Mouse (Mus musculus): ENCODE measurements at regions not wholly inside any gene's neighbourhood (a gene's known extent, or its start where the extent isn't known, plus 50 kb on each side); places are given as distances from the start of the nearest gene placed in this dataset.

DNA sequence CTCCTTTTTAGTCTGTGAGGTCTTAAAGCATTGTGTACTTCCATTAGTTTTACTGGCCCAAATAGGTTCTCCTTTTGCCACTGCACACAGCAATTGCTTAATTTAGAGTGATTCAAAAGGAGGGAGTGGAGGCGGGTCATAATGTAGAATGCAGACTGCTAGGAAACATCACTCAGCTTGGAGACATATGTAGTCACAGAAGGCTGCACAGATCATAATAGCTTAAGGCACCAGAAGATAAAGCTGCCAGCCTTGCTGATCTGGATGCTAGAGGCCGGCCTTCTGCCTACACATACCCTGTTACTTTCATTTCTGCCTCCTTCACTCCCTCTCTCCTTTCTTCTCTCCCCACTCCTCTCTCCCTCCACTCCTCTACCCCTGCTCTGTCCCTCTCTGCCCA lies 508.2 kb downstream of the Gm16223 start:
- no peak overlapping the region for H3K4me3 ChIP-seq (ENCODE audit: low read depth, low read length)
- no peaks in the 10 kb centered on the region for H3K27me3 ChIP-seq (ENCODE audit: insufficient read depth, low read length)
- no peak for TF ChIP-seq CTCF (IDR thresholded peaks at IDR 0.05; ENCODE audit: low read depth)
- no peak for TF ChIP-seq EP300 (IDR thresholded peaks at IDR 0.05; ENCODE audit: low read depth)
- no peak overlapping the region for H3K4me2 ChIP-seq (ENCODE audit: low read depth, low read length)
- ATAC-seq (no peak), DNase-seq (no peak)
- 78% methylated on average over 2 of the region's 2 CpGs for WGBS (ENCODE audit: insufficient replicate concordance)
- H3K4me1 ChIP-seq (ENCODE audit: insufficient read depth), result no peaks in the 10 kb centered on the region
- H3K9me3 ChIP-seq (ENCODE audit: low read length), result no peaks in the 10 kb centered on the region
- H3K9ac ChIP-seq (replicated peaks), result no peak overlapping the region
- no peak overlapping the region for H3K27ac ChIP-seq (ENCODE audit: low read depth)
- H3K36me3 ChIP-seq (replicated peaks; ENCODE audit: insufficient read depth, low read length), result no peaks in the 10 kb centered on the region

DNA sequence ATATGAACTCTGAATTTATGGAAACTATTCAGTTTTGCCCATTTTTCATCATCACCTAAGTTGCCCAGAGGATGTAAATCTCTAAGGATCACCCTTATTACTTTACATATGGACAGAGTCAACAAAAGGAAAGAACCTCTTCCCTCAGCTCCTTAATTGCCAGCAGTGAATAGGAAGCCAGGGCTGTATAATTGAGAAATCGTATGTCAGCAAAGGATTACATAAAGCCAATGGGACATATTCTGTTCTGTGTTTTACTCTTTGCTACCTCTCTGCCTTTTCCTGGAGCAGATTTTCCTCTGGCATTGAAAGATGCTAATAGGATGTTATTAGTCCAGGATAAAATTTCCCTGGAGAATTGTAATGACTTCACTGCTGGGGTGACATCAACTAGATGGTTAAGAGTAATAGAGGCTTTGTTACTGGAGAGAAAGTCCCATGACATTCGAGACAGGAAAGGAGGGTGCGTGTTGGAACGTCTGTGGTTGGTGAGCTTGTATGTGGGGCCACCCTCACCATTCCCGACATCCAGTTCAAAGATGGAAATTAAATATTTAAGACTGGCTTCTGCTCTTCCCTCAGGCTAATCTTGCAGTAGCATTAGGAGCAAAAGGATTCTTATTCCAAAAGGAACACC lies 510.6 kb downstream of the Gm16223 start:
- Histone ChIP-seq H3K27me3 (ENCODE audit: insufficient read depth, low read length) (no peaks in the 10 kb centered on the region), H3K4me1 (ENCODE audit: insufficient read depth) (no peaks in the 10 kb centered on the region), H3K9me3 (ENCODE audit: low read length) (no peaks in the 10 kb centered on the region), H3K4me2 (ENCODE audit: low read depth, low read length) (no peak overlapping the region), H3K36me3 (replicated peaks; ENCODE audit: insufficient read depth, low read length) (no peaks in the 10 kb centered on the region), H3K9ac (replicated peaks) (no peak overlapping the region), H3K27ac (ENCODE audit: low read depth) (no peak overlapping the region), H3K4me3 (ENCODE audit: low read depth, low read length) (no peak overlapping the region)
- DNase-seq, result no peak
- no peak for ATAC-seq
- whole genome bisulfite sequencing (ENCODE audit: insufficient replicate concordance), result 75% methylated on average over 5 of the region's 5 CpGs
- TF ChIP-seq CTCF (IDR thresholded peaks at IDR 0.05; ENCODE audit: low read depth), result no peak
- no peak for TF ChIP-seq EP300 (IDR thresholded peaks at IDR 0.05; ENCODE audit: low read depth)

DNA sequence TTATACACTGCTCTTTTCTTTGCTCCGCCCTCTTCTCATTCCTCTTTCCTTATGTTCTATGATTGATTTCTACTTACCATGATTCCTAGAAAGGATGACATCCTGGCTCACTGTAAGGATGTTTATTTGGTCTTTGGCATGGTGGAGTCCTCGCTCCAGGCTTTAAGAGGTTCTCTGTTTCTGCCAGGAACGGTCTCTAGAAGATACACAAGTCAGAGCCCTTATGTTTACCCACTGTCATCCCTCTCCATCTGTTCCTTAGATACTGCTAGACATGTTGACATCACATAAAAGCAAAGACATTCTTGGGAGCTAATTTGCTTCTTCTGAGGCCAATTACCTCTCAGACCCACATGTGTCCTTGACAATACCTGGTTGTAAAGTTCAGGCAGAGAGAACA lies 552.9 kb downstream of the Gm16223 start:
- no peaks in the 10 kb centered on the region for H3K27me3 ChIP-seq (ENCODE audit: insufficient read depth, low read length)
- ATAC-seq (no peak), DNase-seq (no peak)
- no peak overlapping the region for H3K9ac ChIP-seq (replicated peaks)
- no peaks in the 10 kb centered on the region for H3K9me3 ChIP-seq (ENCODE audit: low read length)
- WGBS (ENCODE audit: insufficient replicate concordance), result 52% methylated on average over 3 of the region's 3 CpGs
- no peak overlapping the region for H3K4me3 ChIP-seq (ENCODE audit: low read depth, low read length)
- no peak overlapping the region for H3K4me2 ChIP-seq (ENCODE audit: low read depth, low read length)
- no peak for TF ChIP-seq CTCF (IDR thresholded peaks at IDR 0.05; ENCODE audit: low read depth)
- TF ChIP-seq EP300 (IDR thresholded peaks at IDR 0.05; ENCODE audit: low read depth), result no peak
- no peak overlapping the region for H3K27ac ChIP-seq (ENCODE audit: low read depth)
- no peaks in the 10 kb centered on the region for H3K4me1 ChIP-seq (ENCODE audit: insufficient read depth)
- no peaks in the 10 kb centered on the region for H3K36me3 ChIP-seq (replicated peaks; ENCODE audit: insufficient read depth, low read length)

DNA sequence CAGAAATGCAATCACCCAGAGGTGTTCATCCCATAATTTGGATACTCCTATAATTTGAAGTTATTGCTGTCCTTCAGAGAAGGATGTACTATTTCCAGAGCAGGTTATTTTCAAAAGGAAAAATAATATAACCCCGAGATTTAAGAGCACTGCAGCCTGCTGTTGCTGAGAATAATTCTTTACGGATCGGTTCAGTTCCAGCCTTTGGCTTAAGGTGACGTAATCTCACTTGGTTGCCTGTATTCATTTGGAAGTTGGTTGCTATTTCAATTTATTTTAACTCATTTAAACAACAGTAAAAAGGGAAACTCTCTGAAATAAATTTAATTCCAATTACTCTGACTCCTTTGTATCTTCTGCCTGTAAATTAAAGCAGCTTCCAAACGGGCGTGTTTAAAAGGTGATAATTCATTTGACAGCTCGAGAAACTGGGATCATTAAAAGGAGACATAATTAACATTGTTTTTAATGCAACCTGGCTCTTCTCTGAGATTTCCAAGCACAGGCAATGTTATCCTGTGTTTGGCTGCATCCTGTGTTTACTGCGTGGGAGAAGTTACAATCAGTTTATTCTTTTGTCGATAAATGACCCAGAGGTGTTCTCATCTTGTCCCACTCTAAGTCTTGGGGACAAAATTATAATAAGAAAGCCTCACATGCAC lies 568.5 kb downstream of the Gm16223 start:
- no peak overlapping the region for H3K4me2 ChIP-seq (ENCODE audit: low read depth, low read length)
- no peak overlapping the region for H3K27ac ChIP-seq (ENCODE audit: low read depth)
- H3K27me3 ChIP-seq (ENCODE audit: insufficient read depth, low read length), result no peaks in the 10 kb centered on the region
- no peak for TF ChIP-seq CTCF (IDR thresholded peaks at IDR 0.05; ENCODE audit: low read depth)
- TF ChIP-seq EP300 (IDR thresholded peaks at IDR 0.05; ENCODE audit: low read depth), result no peak
- H3K9me3 ChIP-seq (ENCODE audit: low read length), result no peaks in the 10 kb centered on the region
- H3K4me3 ChIP-seq (ENCODE audit: low read depth, low read length), result no peak overlapping the region
- H3K9ac ChIP-seq (replicated peaks), result no peak overlapping the region
- no peak for DNase-seq
- 80% methylated on average over 9 of the region's 9 CpGs for WGBS (ENCODE audit: insufficient replicate concordance)
- ATAC-seq, result no peak
- H3K4me1 ChIP-seq (ENCODE audit: insufficient read depth), result no peaks in the 10 kb centered on the region
- no peaks in the 10 kb centered on the region for H3K36me3 ChIP-seq (replicated peaks; ENCODE audit: insufficient read depth, low read length)

DNA sequence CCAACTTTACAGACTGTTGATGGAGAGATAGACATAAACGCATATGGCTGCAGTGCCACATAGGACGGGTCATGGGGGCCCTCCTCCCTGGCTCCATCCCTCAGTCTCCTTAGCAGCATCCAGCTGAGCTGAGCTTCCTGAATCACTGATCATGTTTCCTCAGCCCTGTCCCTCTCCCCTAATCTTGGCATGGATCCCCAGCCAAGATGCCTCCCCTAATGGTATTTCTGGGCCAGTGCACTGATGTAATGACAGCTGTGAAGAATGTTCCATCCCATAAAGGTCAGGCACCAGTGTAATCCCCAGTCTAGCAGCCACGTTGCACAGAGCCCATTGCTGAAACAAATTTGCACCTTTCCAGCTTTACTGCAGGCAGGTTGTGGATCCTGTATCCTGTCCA lies 576.5 kb upstream of the Cpeb2 start:
- WGBS (ENCODE audit: insufficient replicate concordance), result 66% methylated on average over 3 of the region's 3 CpGs
- no peak overlapping the region for H3K4me2 ChIP-seq (ENCODE audit: low read depth, low read length)
- no peak for DNase-seq

DNA sequence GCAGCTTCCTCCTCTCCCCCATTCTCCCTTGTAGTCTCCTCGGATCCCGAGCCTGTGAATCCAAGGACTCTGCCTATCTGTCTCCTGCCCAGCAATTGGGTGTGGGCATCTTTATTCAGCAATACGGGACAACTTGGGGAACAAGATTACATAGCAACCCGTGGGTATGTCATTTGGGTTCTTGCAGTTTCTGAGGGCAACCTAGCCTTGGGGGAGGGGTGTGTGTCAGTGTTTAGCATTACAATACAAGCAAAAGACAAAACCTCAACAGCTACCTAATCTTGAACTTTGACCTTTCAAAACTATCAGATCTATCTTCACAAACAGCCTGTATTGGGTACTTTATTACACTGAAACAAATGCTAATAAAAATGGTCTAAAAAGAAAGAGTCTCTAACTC lies 573.0 kb upstream of the Cpeb2 start:
- DNase-seq (no peak), ATAC-seq (no peak)
- H3K4me3 ChIP-seq (ENCODE audit: low read depth, low read length), result no peak overlapping the region
- WGBS (ENCODE audit: insufficient replicate concordance), result 67% methylated on average over 4 of the region's 4 CpGs
- no peaks in the 10 kb centered on the region for H3K9me3 ChIP-seq (ENCODE audit: low read length)
- TF ChIP-seq CTCF (IDR thresholded peaks at IDR 0.05; ENCODE audit: low read depth), result no peak
- TF ChIP-seq EP300 (IDR thresholded peaks at IDR 0.05; ENCODE audit: low read depth), result no peak
- no peaks in the 10 kb centered on the region for H3K36me3 ChIP-seq (replicated peaks; ENCODE audit: insufficient read depth, low read length)
- no peak overlapping the region for H3K9ac ChIP-seq (replicated peaks)
- no peaks in the 10 kb centered on the region for H3K27me3 ChIP-seq (ENCODE audit: insufficient read depth, low read length)
- H3K4me1 ChIP-seq (ENCODE audit: insufficient read depth), result no peaks in the 10 kb centered on the region
- no peak overlapping the region for H3K27ac ChIP-seq (ENCODE audit: low read depth)
- H3K4me2 ChIP-seq (ENCODE audit: low read depth, low read length), result no peak overlapping the region

More for the DNA sequence above, 576.5 kb upstream of the Cpeb2 start:
- ATAC-seq, result no peak
- Histone ChIP-seq H3K9ac (replicated peaks) (no peak overlapping the region), H3K27me3 (ENCODE audit: insufficient read depth, low read length) (no peaks in the 10 kb centered on the region), H3K4me3 (ENCODE audit: low read depth, low read length) (no peak overlapping the region), H3K27ac (ENCODE audit: low read depth) (no peak overlapping the region), H3K9me3 (ENCODE audit: low read length) (no peaks in the 10 kb centered on the region), H3K36me3 (replicated peaks; ENCODE audit: insufficient read depth, low read length) (no peaks in the 10 kb centered on the region), H3K4me1 (ENCODE audit: insufficient read depth) (no peaks in the 10 kb centered on the region)
- no peak for TF ChIP-seq EP300 (IDR thresholded peaks at IDR 0.05; ENCODE audit: low read depth)
- TF ChIP-seq CTCF (IDR thresholded peaks at IDR 0.05; ENCODE audit: low read depth), result no peak

Data from liver, postnatal 0 days (tissue).